ENCODE assay signal across 10 mouse cellular contexts in the genomic region with DNA sequence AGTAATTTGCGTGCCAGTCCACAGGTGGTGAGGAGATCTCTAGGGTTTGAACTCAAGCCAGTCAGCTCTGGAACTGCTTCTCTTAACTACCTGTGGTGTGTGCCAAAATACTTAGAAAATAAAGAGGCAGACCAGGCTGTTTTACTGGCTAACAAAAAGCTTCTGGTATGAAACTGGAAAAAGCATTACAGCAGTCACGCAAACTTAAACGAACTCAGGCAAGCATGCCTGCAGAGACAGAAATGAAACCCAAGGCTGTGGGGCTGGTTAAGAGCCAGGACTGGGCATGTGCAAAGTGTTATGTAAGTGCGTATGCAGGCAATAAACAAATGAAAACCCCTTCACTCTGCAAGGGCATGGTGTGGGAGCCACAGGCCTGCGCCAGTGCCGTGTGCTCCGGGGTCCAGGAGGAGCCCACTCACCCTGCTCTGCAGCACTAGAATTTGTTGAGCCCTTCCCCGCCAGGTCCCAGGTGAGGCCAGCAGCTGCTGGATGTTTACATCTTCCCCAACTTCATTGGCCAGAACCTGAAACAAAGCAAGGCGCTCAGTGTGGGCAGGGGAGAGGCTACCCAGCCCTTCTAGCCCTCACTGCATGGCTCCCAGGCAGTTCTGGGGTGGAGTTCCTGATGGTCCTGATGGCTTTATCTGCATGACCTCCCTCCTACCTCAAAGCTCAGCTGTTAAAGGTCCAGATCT. TPM values are rescaled to one million over a fixed set of nuclear protein-coding genes. Genes with fewer than 3 reads are reported as not detected.
DNase-seq lines count a peak whose midpoint lies in the region; ATAC-seq and TF ChIP-seq lines count a peak whose summit lies in the region.
"Had no signal": no experiment of that assay in that cellular context is flagged by ENCODE, and none has a peak within 500 bp of the region (broad histone marks: within the 10 kb centered on the region; RNA-seq: fewer than 3 reads in every experiment).

No protein-coding gene starts in this region.

- H3K9ac ChIP-seq in midbrain, embryonic 16.5 days (ENCODE audit: low read depth, low read length), result no peak overlapping the region

- H3K4me2 ChIP-seq in midbrain, embryonic 16.5 days (ENCODE audit: low read length), result no peak overlapping the region

- H3K36me3 ChIP-seq in midbrain, embryonic 16.5 days (ENCODE audit: control insufficient read depth, insufficient read depth, low read length), result no peaks in the 10 kb centered on the region

- peak overlapping the region; percentile 82 for H3K27ac ChIP-seq in cortical plate, adult 2 months (ENCODE audit: insufficient read depth, low read length)
- peak overlapping the region; percentile 64 for H3K27ac ChIP-seq in midbrain, embryonic 16.5 days (ENCODE audit: low read length)

- peaks cover 9% of the 10 kb centered on the region; the same call in 1 of the 2 replicates for H3K4me1 ChIP-seq in cortical plate, adult 2 months (ENCODE audit: control insufficient read depth, insufficient read depth, low read length)
- H3K4me1 ChIP-seq in midbrain, embryonic 16.5 days (ENCODE audit: control insufficient read depth, insufficient read depth, low read length), result peaks cover 6% of the 10 kb centered on the region; the same call in 1 of the 2 replicates

- no peak overlapping the region for H3K4me3 ChIP-seq in cortical plate, adult 2 months (ENCODE audit: insufficient read depth, low read length)
- no peak overlapping the region for H3K4me3 ChIP-seq in midbrain, embryonic 16.5 days (ENCODE audit: low read depth, low read length)

- 78% methylated on average over 9 of the region's 9 CpGs for WGBS in midbrain, embryonic 16.5 days

- no peak for ATAC-seq in midbrain, embryonic 16.5 days
- ATAC-seq in granulocyte monocyte progenitor cell, adult 5-6 weeks (replicated peaks; ENCODE audit: poor library complexity, severe bottlenecking), result no peak
- ATAC-seq: activated CD4-positive, CD25-positive, alpha-beta regulatory T cell, adult 4 months had no signal

- H3K9me3 ChIP-seq in midbrain, embryonic 16.5 days (replicated peaks; ENCODE audit: control insufficient read depth, low read length, poor library complexity, severe bottlenecking), result no peaks in the 10 kb centered on the region

- no peak for TF ChIP-seq CTCF in cortical plate, adult 2 months (IDR thresholded peaks at IDR 0.05; ENCODE audit: extremely low read depth, insufficient read depth, low read length)

- peak; percentile 50 for DNase-seq in cerebellum, adult 11 months
- no peak for DNase-seq in cerebellum, postnatal 4 days (ENCODE audit: low spot score in 2 of 2)
- DNase-seq in layer of hippocampus, adult 9-11 months, result peak; percentile 49
- DNase-seq in layer of hippocampus, postnatal 14 days (ENCODE audit: low spot score in 2 of 2), result no peak
- DNase-seq in thymus, postnatal 25 days, result no peak

- H3K27me3 ChIP-seq in midbrain, embryonic 16.5 days (ENCODE audit: control insufficient read depth, insufficient read depth, low read depth, low read length), result no peaks in the 10 kb centered on the region

- TF ChIP-seq POLR2A in cortical plate, adult 2 months (IDR thresholded peaks at IDR 0.05; ENCODE audit: extremely low read depth, insufficient read depth, low read length), result no peak

RNA-seq across cellular contexts. Expression of gene Ccdc13, which starts 20.0 kb away (rescaled TPM):
- total RNA-seq in layer of hippocampus, postnatal 14 days (2021), result 1 to 10 TPM; 8.3 to 9.4 TPM
- 11.8 and 13.4 TPM in 2 replicates for polyA plus RNA-seq in cortical plate, adult 2 months (2012; rRNA removed)
- 5.1 and 6.8 TPM in 2 replicates for polyA plus RNA-seq in midbrain, embryonic 16.5 days (2015; fragmentation: Nextera tagmentation; extraction: Ambion mirVana)
- not detected in 2 replicates for total RNA-seq in granulocyte monocyte progenitor cell, adult 5-6 weeks (2014; fragmentation: Nextera tagmentation)
- total RNA-seq in granulocyte monocyte progenitor cell, adult 5-6 weeks (2017), result not detected in 2 replicates
- total RNA-seq: neutrophil, adult 5-6 weeks had no signal
- polyA plus RNA-seq: activated CD4-positive, CD25-positive, alpha-beta regulatory T cell, adult 4 months had no signal

RNA-seq across cellular contexts. Expression of gene Hhatl, which starts 26.9 kb away (rescaled TPM):
- total RNA-seq in layer of hippocampus, postnatal 14 days (2021), result 1 to 10 TPM; 7.5 to 8.3 TPM
- 21.2 and 22.4 TPM in 2 replicates for polyA plus RNA-seq in cortical plate, adult 2 months (2012; rRNA removed)
- polyA plus RNA-seq in midbrain, embryonic 16.5 days (2015; fragmentation: Nextera tagmentation; extraction: Ambion mirVana), result 0.16 TPM in 1 of 2 replicates, not detected in the other
- total RNA-seq in granulocyte monocyte progenitor cell, adult 5-6 weeks (2014; fragmentation: Nextera tagmentation), result not detected in 2 replicates
- total RNA-seq in granulocyte monocyte progenitor cell, adult 5-6 weeks (2017), result not detected in 2 replicates
- total RNA-seq: neutrophil, adult 5-6 weeks had no signal
- polyA plus RNA-seq: activated CD4-positive, CD25-positive, alpha-beta regulatory T cell, adult 4 months had no signal

RNA-seq across cellular contexts. Expression of gene Higd1a, which starts 38.9 kb away (rescaled TPM):
- total RNA-seq in layer of hippocampus, postnatal 14 days (2021), result 100 to 1,000 TPM in 1 of 2 experiments, 10 to 100 TPM in 1; 96.5 to 101 TPM
- polyA plus RNA-seq in cortical plate, adult 2 months (2012; rRNA removed), result 97.6 and 101 TPM in 2 replicates
- 143 and 154 TPM in 2 replicates for polyA plus RNA-seq in midbrain, embryonic 16.5 days (2015; fragmentation: Nextera tagmentation; extraction: Ambion mirVana)
- total RNA-seq in granulocyte monocyte progenitor cell, adult 5-6 weeks (2014; fragmentation: Nextera tagmentation), result 106 and 125 TPM in 2 replicates
- 12.9 and 16.8 TPM in 2 replicates for total RNA-seq in granulocyte monocyte progenitor cell, adult 5-6 weeks (2017)

RNA-seq across cellular contexts. Expression of gene Klhl40, which starts 41.8 kb away (rescaled TPM):
- total RNA-seq in layer of hippocampus, postnatal 14 days (2021), result 1 to 10 TPM; 3.2 to 4.3 TPM
- polyA plus RNA-seq in cortical plate, adult 2 months (2012; rRNA removed), result 6.6 and 8.7 TPM in 2 replicates
- 1.5 and 1.6 TPM in 2 replicates for polyA plus RNA-seq in midbrain, embryonic 16.5 days (2015; fragmentation: Nextera tagmentation; extraction: Ambion mirVana)
- 0.41 TPM in 1 of 2 replicates, not detected in the other for total RNA-seq in granulocyte monocyte progenitor cell, adult 5-6 weeks (2014; fragmentation: Nextera tagmentation)
- total RNA-seq in granulocyte monocyte progenitor cell, adult 5-6 weeks (2017), result not detected in 2 replicates
- total RNA-seq: neutrophil, adult 5-6 weeks had no signal
- polyA plus RNA-seq: activated CD4-positive, CD25-positive, alpha-beta regulatory T cell, adult 4 months had no signal

Comparison
In these comparisons a context has a peak if more than half of its experiments do, and no peak if none do; other contexts are left out.
1. DNase-seq: peak in cerebellum, adult 11 months (single experiment) and layer of hippocampus, adult 9-11 months (single experiment); none in cerebellum, postnatal 4 days (0 of 2), layer of hippocampus, postnatal 14 days (0 of 2) and thymus, postnatal 25 days (single experiment).
2. RNA of gene Ccdc13, which starts 20.0 kb away (total RNA-seq): 8.3 to 9.4 TPM in layer of hippocampus, postnatal 14 days; not detected in granulocyte monocyte progenitor cell, adult 5-6 weeks; every median in the first group is over 4 times any median in the second.
3. RNA of gene Hhatl, which starts 26.9 kb away (total RNA-seq): 7.5 to 8.3 TPM in layer of hippocampus, postnatal 14 days; not detected in granulocyte monocyte progenitor cell, adult 5-6 weeks; every median in the first group is over 4 times any median in the second.